Mouse (Mus musculus) gastrocnemius, postnatal 14 days (tissue): ENCODE results near the gene Hecw2. TPM values are rescaled to one million over a fixed set of nuclear protein-coding genes. Genes with fewer than 3 reads are reported as not detected.

ENCODE experiments used
- DNase-seq: peaks from one replicate; pipeline ENCODE4 v3.0.0; 2021; ENCODE audit warnings: mixed read lengths
- intact Hi-C: fragments of 180-260 bp; cut with DNase I; formaldehyde crosslinking; loops from one replicate; pipeline ENCODE4 v1.15.1; 2025; ENCODE audit warnings: low total_unique reads
- microRNA-seq, 2 experiments: library from miRNA; unstranded; fragments of <30 nt; microRNA quantifications; one replicate each; pipeline ENCODE4 v1.2.0; 2021
- total RNA-seq, 2 experiments: library from RNA; stranded (reverse); gene quantifications; 2 replicates each; pipeline ENCODE4 v1.2.3; 2021

The Hecw2 gene
- total RNA-seq, 2 experiments from 2014 or later = 3.2 to 5.7 TPM

DNA sequence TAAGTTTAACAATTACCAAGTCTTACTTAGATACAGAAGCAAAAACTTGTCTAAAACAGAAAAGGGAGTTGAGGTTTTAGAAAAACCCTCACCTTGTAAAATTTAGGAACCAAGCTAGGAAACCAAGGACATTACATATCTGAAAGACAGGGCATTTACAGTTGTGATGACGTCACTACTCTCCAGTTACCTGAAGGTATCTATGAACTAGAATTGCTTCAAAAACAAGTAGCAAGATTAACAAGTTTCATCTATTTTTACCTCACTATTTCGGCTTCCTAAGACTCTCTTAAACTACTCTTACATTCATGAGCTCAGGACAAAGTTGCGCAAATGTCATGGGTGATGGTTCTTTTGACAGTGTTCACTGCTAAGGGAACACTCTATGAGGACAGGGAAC is 422.0 kb downstream of the Hecw2 start:
- intact Hi-C loops = no loop called here
- no peak for DNase-seq

DNA sequence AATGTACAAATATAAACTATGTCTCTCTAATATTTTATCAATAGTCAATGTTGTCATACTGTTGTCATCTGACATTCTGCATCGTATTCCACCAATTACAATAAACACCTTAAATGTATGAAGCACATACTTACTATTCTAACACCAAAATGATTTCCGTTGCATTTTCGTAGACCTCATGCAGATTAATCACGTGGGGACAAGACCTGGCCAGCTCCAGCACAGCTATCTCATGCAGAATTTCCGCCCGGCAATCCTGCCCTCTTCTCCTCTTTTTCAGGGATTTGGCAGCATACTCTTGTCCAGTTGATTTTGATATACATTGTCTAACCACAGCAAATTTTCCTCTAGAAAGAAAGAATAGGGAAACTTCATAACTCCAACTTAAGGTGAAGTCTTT is 423.5 kb downstream of the Hecw2 start:
- no peak for DNase-seq
- intact Hi-C loops = no loop called here

DNA sequence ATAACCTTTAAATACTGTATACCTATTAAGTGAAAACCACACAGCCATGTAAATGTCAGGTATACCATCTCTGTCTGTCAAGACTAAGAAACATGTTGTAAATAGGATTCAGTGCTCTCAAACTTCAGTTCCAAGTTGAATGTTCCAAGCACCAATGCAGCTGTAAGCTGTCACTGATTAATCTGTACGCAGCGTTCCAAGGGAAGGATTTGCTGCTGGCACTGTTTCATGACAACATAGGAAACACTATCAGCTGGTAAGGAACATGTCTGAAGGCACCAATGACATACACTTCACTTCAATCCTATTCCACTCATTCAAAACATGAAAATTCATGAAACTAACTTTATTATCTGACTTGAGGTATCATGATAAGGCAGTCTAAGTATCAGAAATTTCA is 428.9 kb downstream of the Hecw2 start:
- DNase-seq = no peak
- intact Hi-C loops = no loop called here

DNA sequence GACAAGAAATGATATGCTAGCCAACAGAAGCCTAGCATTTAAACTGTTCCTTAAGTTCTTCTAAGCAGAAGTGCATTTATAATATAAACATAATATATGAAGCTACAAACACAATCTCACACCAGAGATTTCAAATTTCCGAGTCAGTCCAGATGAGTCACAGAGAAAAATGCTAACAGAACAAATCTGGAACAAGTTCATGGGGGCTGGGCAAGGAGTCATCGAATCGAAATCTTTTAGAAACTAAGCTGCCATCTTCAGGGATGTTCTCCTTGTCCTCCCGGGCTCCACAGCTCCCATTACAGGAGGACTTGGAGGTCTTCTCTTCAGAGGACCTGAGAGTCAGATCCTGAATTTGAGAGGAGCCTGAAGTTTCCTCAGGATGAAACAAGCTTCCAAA is 437.7 kb downstream of the Hecw2 start:
- intact Hi-C loops = no loop called here
- DNase-seq = no peak

Small RNAs within 50 kb of the gene (microRNA-seq; reads per million reads assigned to microRNA genes)
- gene Mir7681 = 0 reads per million in 2 experiments

Other genes starting within 250 kb of the Hecw2 start
- gene Ccdc150, start 55.5 kb upstream of the Hecw2 start, total RNA-seq = under 1 TPM; 0.16 to 0.20 TPM
- gene Gtf3c3, start 243.8 kb upstream of the Hecw2 start, total RNA-seq = 10 to 100 TPM in 1 of 2 experiments, 1 to 10 TPM in 1; 9.2 to 12.5 TPM